Mouse (Mus musculus): ENCODE measurements at regions not wholly inside any gene's neighbourhood (a gene's known extent, or its start where the extent isn't known, plus 50 kb on each side); places are given as distances from the start of the nearest gene placed in this dataset.

GRCm38 (mm10) chr16:29147766-29148165, 61.7 kb upstream of the Hrasls start:
- H3K27me3 ChIP-seq (ENCODE audit: control insufficient read depth, insufficient read depth, low read length): no peaks in the 10 kb centered on the region
- TF ChIP-seq POLR2A (IDR thresholded peaks at IDR 0.05; ENCODE audit: control insufficient read depth, low read depth, low read length) (no peak), CTCF (IDR thresholded peaks at IDR 0.05; ENCODE audit: control insufficient read depth, insufficient read depth, insufficient replicate concordance, low read depth, low read length) (no peak)

DNA sequence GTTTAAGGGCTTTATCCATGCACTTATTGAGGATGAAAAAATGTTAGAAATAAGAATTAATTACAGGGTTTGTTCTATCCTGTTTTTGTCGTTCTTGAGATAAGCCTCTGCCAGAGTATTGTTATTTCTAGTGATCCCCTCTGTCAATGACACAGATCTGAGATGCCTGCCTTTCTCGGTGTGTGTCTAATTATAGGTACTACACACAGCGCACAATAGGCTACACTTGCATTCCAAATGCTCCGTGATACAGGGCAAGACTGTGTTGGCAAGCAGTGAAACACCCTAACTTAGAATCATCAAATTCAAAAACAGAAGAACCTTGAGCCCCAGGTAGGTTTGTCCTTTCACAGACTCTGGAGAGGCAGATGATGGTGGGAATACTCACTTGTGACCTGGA, 90.3 kb upstream of the Hrasls start:
- Histone ChIP-seq H3K4me3 (ENCODE audit: control insufficient read depth, low read depth, low read length) (no peak overlapping the region), H3K27me3 (ENCODE audit: control insufficient read depth, insufficient read depth, low read length) (no peaks in the 10 kb centered on the region), H3K27ac (ENCODE audit: control insufficient read depth, insufficient read depth, low read depth, low read length) (no peak overlapping the region), H3K4me1 (ENCODE audit: control insufficient read depth, insufficient read depth, low read length) (no peaks in the 10 kb centered on the region), H3K36me3 (ENCODE audit: control insufficient read depth, insufficient read depth, low read length) (no peaks in the 10 kb centered on the region)
- TF ChIP-seq POLR2A (IDR thresholded peaks at IDR 0.05; ENCODE audit: control insufficient read depth, low read depth, low read length) (no peak), CTCF (IDR thresholded peaks at IDR 0.05; ENCODE audit: control insufficient read depth, insufficient read depth, insufficient replicate concordance, low read depth, low read length) (no peak)

More at GRCm38 (mm10) chr16:29147766-29148165, 61.7 kb upstream of the Hrasls start:
- Histone ChIP-seq H3K27ac (ENCODE audit: control insufficient read depth, insufficient read depth, low read depth, low read length) (no peak overlapping the region), H3K4me3 (ENCODE audit: control insufficient read depth, low read depth, low read length) (no peak overlapping the region), H3K4me1 (ENCODE audit: control insufficient read depth, insufficient read depth, low read length) (no peaks in the 10 kb centered on the region), H3K36me3 (ENCODE audit: control insufficient read depth, insufficient read depth, low read length) (no peaks in the 10 kb centered on the region)

DNA sequence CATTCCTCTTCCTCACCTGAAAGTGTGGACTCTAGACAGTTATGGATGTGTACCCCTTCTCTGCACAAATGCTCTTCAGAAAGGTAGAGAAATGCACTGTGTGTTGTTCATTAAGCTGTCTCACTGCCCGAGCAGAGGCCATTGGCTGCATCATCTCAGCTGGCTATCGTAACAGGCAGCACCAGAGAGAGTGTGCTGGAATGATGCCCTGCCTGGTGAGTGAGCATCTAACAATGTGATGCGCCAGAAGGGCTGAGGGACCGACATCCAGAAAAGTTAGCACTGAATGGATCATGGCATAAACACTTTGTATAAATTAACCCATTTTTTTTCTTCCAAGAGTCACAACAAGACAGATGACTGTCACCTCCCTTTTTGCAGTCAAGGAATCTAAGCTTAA, 112.7 kb upstream of the Hrasls start:
- Histone ChIP-seq H3K36me3 (ENCODE audit: control insufficient read depth, insufficient read depth, low read length) (no peaks in the 10 kb centered on the region), H3K4me1 (ENCODE audit: control insufficient read depth, insufficient read depth, low read length) (no peaks in the 10 kb centered on the region), H3K4me3 (ENCODE audit: control insufficient read depth, low read depth, low read length) (no peak overlapping the region), H3K27ac (ENCODE audit: control insufficient read depth, insufficient read depth, low read depth, low read length) (no peak overlapping the region), H3K27me3 (ENCODE audit: control insufficient read depth, insufficient read depth, low read length) (no peaks in the 10 kb centered on the region)
- TF ChIP-seq POLR2A (IDR thresholded peaks at IDR 0.05; ENCODE audit: control insufficient read depth, low read depth, low read length) (no peak), CTCF (IDR thresholded peaks at IDR 0.05; ENCODE audit: control insufficient read depth, insufficient read depth, insufficient replicate concordance, low read depth, low read length) (no peak)

- no peaks in the 10 kb centered on the region for H3K27me3 ChIP-seq (ENCODE audit: control insufficient read depth, insufficient read depth, low read length)
- TF ChIP-seq CTCF (IDR thresholded peaks at IDR 0.05; ENCODE audit: control insufficient read depth, insufficient read depth, insufficient replicate concordance, low read depth, low read length): no peak
- TF ChIP-seq POLR2A (IDR thresholded peaks at IDR 0.05; ENCODE audit: control insufficient read depth, low read depth, low read length): no peak
- H3K27ac ChIP-seq (ENCODE audit: control insufficient read depth, insufficient read depth, low read depth, low read length): no peak overlapping the region
- H3K4me1 ChIP-seq (ENCODE audit: control insufficient read depth, insufficient read depth, low read length): no peaks in the 10 kb centered on the region
- H3K36me3 ChIP-seq (ENCODE audit: control insufficient read depth, insufficient read depth, low read length): no peaks in the 10 kb centered on the region
- H3K4me3 ChIP-seq (ENCODE audit: control insufficient read depth, low read depth, low read length): no peak overlapping the region
Observed at GRCm38 (mm10) chr16:29065961-29066360, 136.5 kb upstream of the Mb21d2 start.

GRCm38 (mm10) chr16:29065097-29065785, 135.8 kb upstream of the Mb21d2 start:
- Histone ChIP-seq H3K4me1 (ENCODE audit: control insufficient read depth, insufficient read depth, low read length) (no peaks in the 10 kb centered on the region), H3K27ac (ENCODE audit: control insufficient read depth, insufficient read depth, low read depth, low read length) (no peak overlapping the region), H3K27me3 (ENCODE audit: control insufficient read depth, insufficient read depth, low read length) (no peaks in the 10 kb centered on the region), H3K36me3 (ENCODE audit: control insufficient read depth, insufficient read depth, low read length) (no peaks in the 10 kb centered on the region), H3K4me3 (ENCODE audit: control insufficient read depth, low read depth, low read length) (no peak overlapping the region)
- TF ChIP-seq CTCF (IDR thresholded peaks at IDR 0.05; ENCODE audit: control insufficient read depth, insufficient read depth, insufficient replicate concordance, low read depth, low read length) (no peak), POLR2A (IDR thresholded peaks at IDR 0.05; ENCODE audit: control insufficient read depth, low read depth, low read length) (no peak)

DNA sequence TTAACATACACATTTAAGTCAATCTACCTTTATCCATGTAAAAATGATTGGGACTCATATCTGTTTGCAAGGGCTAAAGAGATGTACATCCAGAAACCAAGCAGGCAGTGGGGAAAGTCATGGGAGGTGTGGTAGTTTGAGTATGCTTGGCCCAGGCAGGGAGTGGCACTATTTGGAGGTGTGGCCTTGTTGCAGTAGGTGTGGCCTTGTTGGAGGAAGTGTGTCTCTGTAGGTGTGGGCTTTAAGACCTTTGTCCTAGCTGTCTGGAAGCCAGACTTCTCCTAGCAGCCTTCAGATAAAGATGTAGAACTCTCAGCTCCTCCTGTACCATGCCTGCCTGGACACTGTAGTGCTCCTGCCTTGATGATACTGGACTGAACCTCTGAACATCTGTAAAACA, 133.9 kb upstream of the Mb21d2 start:
- Histone ChIP-seq H3K4me1 (ENCODE audit: control insufficient read depth, insufficient read depth, low read length) (no peaks in the 10 kb centered on the region), H3K27me3 (ENCODE audit: control insufficient read depth, insufficient read depth, low read length) (no peaks in the 10 kb centered on the region), H3K27ac (ENCODE audit: control insufficient read depth, insufficient read depth, low read depth, low read length) (no peak overlapping the region), H3K36me3 (ENCODE audit: control insufficient read depth, insufficient read depth, low read length) (no peaks in the 10 kb centered on the region), H3K4me3 (ENCODE audit: control insufficient read depth, low read depth, low read length) (no peak overlapping the region)
- TF ChIP-seq POLR2A (IDR thresholded peaks at IDR 0.05; ENCODE audit: control insufficient read depth, low read depth, low read length) (no peak), CTCF (IDR thresholded peaks at IDR 0.05; ENCODE audit: control insufficient read depth, insufficient read depth, insufficient replicate concordance, low read depth, low read length) (no peak)

DNA sequence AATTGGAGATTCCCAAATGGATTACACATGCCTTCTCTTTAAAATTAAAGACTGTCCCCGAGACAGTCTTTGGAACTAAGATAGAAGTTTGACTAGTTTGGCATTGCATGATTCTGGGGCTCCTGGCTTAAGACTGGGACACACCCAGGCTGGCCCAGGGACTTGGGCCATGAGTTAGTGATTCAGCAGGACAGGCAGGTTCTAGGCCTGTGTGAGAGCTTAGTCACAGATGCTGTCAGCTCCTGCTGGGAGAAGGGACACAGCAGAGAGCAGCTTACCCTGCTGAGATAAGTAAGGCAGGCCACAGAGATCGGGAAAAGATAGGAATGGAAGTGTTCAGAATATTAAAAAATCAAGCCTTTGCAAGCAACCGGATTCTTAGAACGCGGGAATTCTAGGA, 127.6 kb upstream of the Mb21d2 start:
- TF ChIP-seq CTCF (IDR thresholded peaks at IDR 0.05; ENCODE audit: control insufficient read depth, insufficient read depth, insufficient replicate concordance, low read depth, low read length) (no peak), POLR2A (IDR thresholded peaks at IDR 0.05; ENCODE audit: control insufficient read depth, low read depth, low read length) (no peak)
- Histone ChIP-seq H3K36me3 (ENCODE audit: control insufficient read depth, insufficient read depth, low read length) (no peaks in the 10 kb centered on the region), H3K4me3 (ENCODE audit: control insufficient read depth, low read depth, low read length) (no peak overlapping the region), H3K4me1 (ENCODE audit: control insufficient read depth, insufficient read depth, low read length) (no peaks in the 10 kb centered on the region), H3K27me3 (ENCODE audit: control insufficient read depth, insufficient read depth, low read length) (no peaks in the 10 kb centered on the region), H3K27ac (ENCODE audit: control insufficient read depth, insufficient read depth, low read depth, low read length) (no peak overlapping the region)

Data from testis, adult 2 months (tissue).